Mouse (Mus musculus) liver, embryonic 18 days (tissue): ENCODE measurements around the gene C1ql2. TPM values are rescaled to one million over a fixed set of nuclear protein-coding genes. Genes with fewer than 3 reads are reported as not detected.

Source experiments
- polyA plus RNA-seq: library from polyadenylated mRNA; depleted of rRNA; stranded (reverse); fragments of >200 nt; gene quantifications from 2 replicates; pipeline ENCODE4 v1.2.3, GENCODE M21; 2012; rRNA removed

Gene C1ql2
- not detected in 2 replicates for polyA plus RNA-seq

GRCm38 (mm10) chr1:120340419-120341171 lies at the start of gene C1ql2:
C1ql2 (plus strand) TSS chr1:120340582.

Other genes starting within 250 kb of the C1ql2 start
- 1,340 and 1,792 TPM in 2 replicates for gene Dbi, start 219.5 kb upstream of the C1ql2 start, polyA plus RNA-seq
- 1.9 and 2.2 TPM in 2 replicates for gene 3110009E18Rik, start 219.4 kb upstream of the C1ql2 start, polyA plus RNA-seq
- gene Steap3, start 67.9 kb upstream of the C1ql2 start, polyA plus RNA-seq: 31.3 and 34.2 TPM in 2 replicates
- 34.6 and 71.8 TPM in 2 replicates for gene Marco, start 164.4 kb downstream of the C1ql2 start, polyA plus RNA-seq